Mouse (Mus musculus) hindbrain, embryonic 10.5 days (tissue): ENCODE results near the gene Prr22. TPM values are rescaled to one million over a fixed set of nuclear protein-coding genes. Genes with fewer than 3 reads are reported as not detected.

ENCODE experiments used
- polyA plus RNA-seq: library from polyadenylated mRNA; unstranded; fragments of >200 nt; fragmentation: Nextera tagmentation; extraction: Ambion mirVana; gene quantifications from 2 replicates; pipeline ENCODE4 v1.2.1, GENCODE M21; 2016

Gene Prr22
- polyA plus RNA-seq, 1 experiment from 2014 or later: 1.3 TPM

Other genes starting within 250 kb of the Prr22 start
- gene Gm20219, start 215.9 kb upstream of the Prr22 start, polyA plus RNA-seq: 0.30 and 0.92 TPM in 2 replicates
- gene Safb2, start 185.7 kb upstream of the Prr22 start, polyA plus RNA-seq: 83.6 and 98.7 TPM in 2 replicates
- 119 and 146 TPM in 2 replicates for gene Safb, start 185.4 kb upstream of the Prr22 start, polyA plus RNA-seq
- 197 and 220 TPM in 2 replicates for gene 2410015M20Rik, start 160.5 kb upstream of the Prr22 start, polyA plus RNA-seq
- gene Rpl36, start 156.8 kb upstream of the Prr22 start, polyA plus RNA-seq: 1,369 and 1,471 TPM in 2 replicates
- gene Lonp1, start 143.4 kb upstream of the Prr22 start, polyA plus RNA-seq: 52.9 and 54.6 TPM in 2 replicates
- gene Catsperd, start 142.1 kb upstream of the Prr22 start, polyA plus RNA-seq: 0.66 and 0.95 TPM in 2 replicates
- gene Ranbp3, start 97.0 kb upstream of the Prr22 start, polyA plus RNA-seq: 130 and 139 TPM in 2 replicates
- gene Ndufa11, start 52.5 kb upstream of the Prr22 start, polyA plus RNA-seq: 398 and 446 TPM in 2 replicates
- gene Vmac, start 52.2 kb upstream of the Prr22 start, polyA plus RNA-seq: 12.7 and 18.6 TPM in 2 replicates
- 4.4 and 5.1 TPM in 2 replicates for gene Nrtn, start 12.7 kb upstream of the Prr22 start, polyA plus RNA-seq
- gene Dus3l, start 5.5 kb upstream of the Prr22 start, polyA plus RNA-seq: 44.1 and 47.6 TPM in 2 replicates
- gene Rfx2, start 60.8 kb downstream of the Prr22 start, polyA plus RNA-seq: 10.9 and 13.8 TPM in 2 replicates
- gene Acsbg2, start 104.2 kb downstream of the Prr22 start, polyA plus RNA-seq: not detected in 2 replicates
- gene 1700061G19Rik, start 105.2 kb downstream of the Prr22 start, polyA plus RNA-seq: 0.54 and 0.63 TPM in 2 replicates
- 65.4 and 82.4 TPM in 2 replicates for gene Mllt1, start 165.2 kb downstream of the Prr22 start, polyA plus RNA-seq
- gene Acer1, start 211.9 kb downstream of the Prr22 start, polyA plus RNA-seq: not detected in 2 replicates
- 166 and 170 TPM in 2 replicates for gene Clpp, start 220.1 kb downstream of the Prr22 start, polyA plus RNA-seq
- gene Alkbh7, start 227.1 kb downstream of the Prr22 start, polyA plus RNA-seq: 35.5 TPM in 2 replicates
- gene Pspn, start 229.8 kb downstream of the Prr22 start, polyA plus RNA-seq: not detected in 2 replicates
- gene Gtf2f1, start 241.0 kb downstream of the Prr22 start, polyA plus RNA-seq: 71.0 and 78.3 TPM in 2 replicates
- 0.41 and 0.43 TPM in 2 replicates for gene Gm17949, start 241.2 kb downstream of the Prr22 start, polyA plus RNA-seq